Mouse (Mus musculus) embryonic facial prominence, embryonic 14.5 days (tissue): ENCODE measurements around the gene Gm10198. TPM values are rescaled to one million over a fixed set of nuclear protein-coding genes. Genes with fewer than 3 reads are reported as not detected.

Source experiments
- ATAC-seq: fragments of 200-750 bp; cut with Nextera tagmentation; 2 replicates; pipeline ENCODE4 v1.8.0; 2017; ENCODE audit warnings: low read depth, moderate number of reproducible peaks, moderate TSS enrichment
- DNase-seq: peaks from one replicate; pipeline ENCODE4 v3.0.0-alpha.2; 2015; ENCODE audit warnings: low spot score
- H3K27ac ChIP-seq: fragments of 300-500 bp; sonication (generic); replicated peaks from 2 replicates; pipeline ENCODE4 v1.5.1; 2014; ENCODE audit warnings: low read depth, mild to moderate bottlenecking, low read length, moderate library complexity
- H3K27me3 ChIP-seq: fragments of 300-500 bp; sonication (generic); replicated peaks from 2 replicates; pipeline ENCODE4 v1.6.1; 2014; ENCODE audit warnings: low read length; ENCODE audit not compliant: control insufficient read depth, insufficient read depth
- H3K36me3 ChIP-seq: fragments of 300-500 bp; sonication (generic); 2 replicates; pipeline ENCODE4 v1.6.1; 2014; ENCODE audit warnings: low read length, mixed read lengths; ENCODE audit not compliant: control insufficient read depth, insufficient read depth
- H3K4me1 ChIP-seq: fragments of 300-500 bp; sonication (generic); 2 replicates; pipeline ENCODE4 v1.6.1; 2014; ENCODE audit warnings: antibody characterized with exemption, low read length; ENCODE audit not compliant: control insufficient read depth, insufficient read depth
- H3K4me2 ChIP-seq: fragments of 300-500 bp; sonication (generic); 2 replicates; pipeline ENCODE4 v1.6.1; 2014; ENCODE audit warnings: low read depth, mild to moderate bottlenecking, low read length, moderate library complexity, mixed read lengths
- H3K4me3 ChIP-seq: fragments of 300-500 bp; sonication (generic); 2 replicates; pipeline ENCODE4 v1.5.1; 2014; ENCODE audit warnings: low read depth, mild to moderate bottlenecking, low read length
- H3K9ac ChIP-seq: fragments of 300-500 bp; sonication (generic); 2 replicates; pipeline ENCODE4 v1.6.1; 2014; ENCODE audit warnings: low read depth, mild to moderate bottlenecking, low read length, moderate library complexity, mixed read lengths
- H3K9me3 ChIP-seq: fragments of 300-500 bp; sonication (generic); 2 replicates; pipeline ENCODE4 v1.6.1; 2016; ENCODE audit warnings: low read length; ENCODE audit not compliant: control insufficient read depth
- WGBS: fragments of 180-500 bp; shearing (Covaris S2); extraction: QIAGEN DNeasy Blood & Tissue Kit; methylation state at CpG from one replicate; pipeline ENCODE4 v1.1.7; 2014; 5-methylcytosine and 5-hydroxymethylcytosine counted together
- polyA plus RNA-seq: library from polyadenylated mRNA; unstranded; fragments of >200 nt; fragmentation: Nextera tagmentation; extraction: Ambion mirVana; gene quantifications from 2 replicates; pipeline ENCODE4 v1.2.1, GENCODE M21; 2014

The Gm10198 gene
- polyA plus RNA-seq, 1 experiment from 2014 or later = not detected

DNA sequence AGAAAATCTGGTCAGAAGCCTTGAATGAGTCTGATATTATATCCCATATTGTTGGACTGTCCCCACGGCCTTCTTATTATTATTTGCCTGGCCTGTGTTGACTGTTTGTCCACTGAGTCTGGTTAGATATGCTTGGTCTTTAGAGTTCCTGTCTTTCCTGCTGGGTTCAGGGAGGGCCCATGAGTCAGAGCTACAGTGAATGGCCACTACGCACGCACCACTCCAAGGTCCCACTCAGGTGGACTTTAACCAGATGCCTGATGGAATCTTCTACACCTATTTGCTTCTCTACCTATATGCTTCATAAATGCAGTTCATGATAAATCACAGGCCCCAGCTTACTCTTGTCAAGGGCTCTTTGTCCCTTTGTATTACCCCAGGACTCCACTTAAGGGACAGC, 29.8 kb downstream of the Gm10198 start:
- H3K4me3 ChIP-seq = no peak overlapping the region
- no peak for ATAC-seq
- no peak for DNase-seq
- H3K4me1 ChIP-seq = no peaks in the 10 kb centered on the region
- no peak overlapping the region for H3K27ac ChIP-seq
- H3K9me3 ChIP-seq = no peaks in the 10 kb centered on the region
- H3K4me2 ChIP-seq = no peak overlapping the region
- no peak overlapping the region for H3K9ac ChIP-seq
- no peaks in the 10 kb centered on the region for H3K36me3 ChIP-seq
- no peaks in the 10 kb centered on the region for H3K27me3 ChIP-seq
- WGBS = 94% methylated on average over 3 of the region's 3 CpGs

DNA sequence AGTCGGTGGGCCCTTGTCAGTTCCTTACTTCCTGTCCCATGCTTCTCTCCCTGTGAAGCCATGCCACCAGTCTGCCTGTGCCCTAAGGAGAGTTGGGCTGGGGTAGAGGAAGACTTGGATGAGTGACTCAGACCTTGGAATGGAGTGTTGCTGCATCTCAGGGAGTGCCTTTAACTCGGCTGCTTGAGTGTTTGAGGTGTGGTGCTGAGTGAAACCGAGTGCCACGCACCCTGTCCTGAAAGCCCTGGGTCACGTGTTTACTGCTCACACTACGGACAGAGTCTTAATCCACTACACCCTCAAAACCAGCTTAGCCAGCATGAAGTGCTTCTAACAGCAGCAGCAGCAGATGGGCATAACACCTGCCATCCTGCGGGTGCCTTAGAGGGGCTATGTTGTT, 30.5 kb downstream of the Gm10198 start:
- Histone ChIP-seq H3K9me3 (no peaks in the 10 kb centered on the region), H3K4me2 (no peak overlapping the region), H3K36me3 (no peaks in the 10 kb centered on the region), H3K27me3 (no peaks in the 10 kb centered on the region), H3K4me3 (no peak overlapping the region), H3K27ac (no peak overlapping the region), H3K9ac (no peak overlapping the region), H3K4me1 (no peaks in the 10 kb centered on the region)
- ATAC-seq (no peak), DNase-seq (no peak)
- WGBS = 80% methylated on average over 7 of the region's 7 CpGs

DNA sequence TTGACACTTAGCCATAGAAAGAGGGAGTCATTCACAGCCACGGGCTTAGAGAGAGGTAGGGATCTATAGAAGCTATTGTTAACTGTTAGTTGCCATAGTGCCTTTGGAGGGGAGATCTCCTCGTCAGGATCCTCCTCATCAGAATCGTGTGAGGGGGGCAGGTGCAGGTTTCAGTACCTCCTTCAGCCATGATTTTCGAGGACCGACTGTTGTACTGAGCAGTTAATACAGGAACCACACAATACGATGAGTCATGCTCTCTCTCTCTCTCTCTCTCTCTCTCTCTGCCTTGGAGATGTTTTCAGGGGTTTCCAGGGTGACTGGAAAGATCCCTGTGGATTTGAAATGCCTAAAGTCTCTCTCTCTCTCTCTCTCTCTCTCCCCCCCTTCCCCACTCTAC, 31.5 kb downstream of the Gm10198 start:
- Histone ChIP-seq H3K36me3 (no peaks in the 10 kb centered on the region), H3K27ac (no peak overlapping the region), H3K4me1 (no peaks in the 10 kb centered on the region), H3K4me3 (no peak overlapping the region), H3K9me3 (no peaks in the 10 kb centered on the region), H3K9ac (no peak overlapping the region), H3K4me2 (no peak overlapping the region), H3K27me3 (no peaks in the 10 kb centered on the region)
- DNase-seq (no peak), ATAC-seq (no peak)
- 66% methylated on average over 6 of the region's 6 CpGs for WGBS

DNA sequence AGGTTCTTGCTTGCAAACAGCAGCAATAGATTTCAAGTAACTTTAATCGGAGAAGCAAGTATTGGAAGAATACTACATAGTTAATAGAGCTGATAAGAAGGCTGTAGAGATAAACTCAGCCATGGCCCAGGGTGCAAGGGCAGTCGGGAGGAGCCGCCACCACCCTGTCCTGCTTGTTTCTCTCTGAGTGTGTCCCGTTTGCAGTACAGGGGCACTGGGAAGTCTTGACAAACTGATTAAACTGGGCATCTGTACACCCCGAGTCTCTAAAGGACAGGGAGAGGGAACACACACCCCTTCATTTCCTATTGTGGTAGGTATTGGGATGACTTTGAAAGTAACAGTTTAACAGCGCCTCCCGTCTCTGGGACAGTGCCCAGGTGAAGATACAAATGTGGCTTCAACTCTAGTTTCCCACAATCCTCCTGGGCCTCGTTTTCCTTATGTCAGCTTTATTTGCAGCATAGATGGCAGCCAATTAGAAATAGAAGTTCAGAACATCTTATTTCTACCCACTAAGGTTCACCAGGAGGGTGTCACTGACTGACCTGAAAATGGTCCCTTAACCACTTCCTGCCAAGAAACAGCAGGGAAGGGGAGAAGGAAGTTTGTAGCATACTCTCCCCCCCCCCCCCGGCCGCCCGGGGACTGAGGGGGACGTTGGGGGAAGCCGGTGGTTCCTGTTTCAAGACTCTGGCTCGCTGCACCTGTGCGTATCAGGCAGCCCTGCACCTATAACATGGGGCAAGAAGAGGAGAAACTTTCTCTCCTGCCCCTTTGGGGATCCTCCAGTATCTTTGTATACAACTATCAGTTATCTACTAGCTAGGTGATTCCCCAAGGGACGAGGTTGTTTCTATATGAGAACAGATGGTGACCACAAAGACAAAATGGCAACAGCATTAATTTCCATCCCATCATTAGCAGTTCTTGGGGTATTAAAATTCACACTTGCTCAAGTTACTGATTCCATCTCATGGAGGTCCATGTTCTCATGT, 41.9 kb downstream of the Gm10198 start:
- 87% methylated on average over 10 of the region's 16 CpGs for WGBS
- Histone ChIP-seq H3K9ac (no peak overlapping the region), H3K4me1 (no peaks in the 10 kb centered on the region), H3K27me3 (no peaks in the 10 kb centered on the region), H3K36me3 (no peaks in the 10 kb centered on the region), H3K9me3 (0 out of 2 replicates have a peak, but pooled peaks cover 4% of the 10 kb centered on the region), H3K4me2 (no peak overlapping the region), H3K27ac (no peak overlapping the region), H3K4me3 (no peak overlapping the region)
- ATAC-seq (no peak), DNase-seq (no peak)

DNA sequence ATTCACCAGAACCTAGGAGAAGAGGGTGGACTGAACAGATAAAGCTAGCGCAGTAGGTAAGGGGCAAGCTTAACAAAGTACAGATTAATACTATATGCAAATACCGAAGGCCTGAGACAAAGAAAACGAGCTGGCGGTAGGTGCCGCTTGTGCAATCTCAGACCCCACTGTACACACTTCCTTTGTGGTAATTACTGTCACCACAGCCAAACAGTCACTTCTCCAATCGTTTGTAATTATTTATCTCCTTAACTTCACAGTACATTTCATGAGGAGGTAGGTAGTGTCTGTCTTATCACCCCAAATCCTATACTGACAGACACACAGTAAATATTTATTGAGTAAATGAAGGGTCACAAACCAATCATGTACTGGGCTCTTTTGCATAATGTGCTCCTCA, 47.7 kb downstream of the Gm10198 start:
- 88% methylated on average over 6 of the region's 6 CpGs for WGBS

More for the DNA sequence above, 47.7 kb downstream of the Gm10198 start:
- H3K4me2 ChIP-seq = no peak overlapping the region
- ATAC-seq = no peak
- H3K27me3 ChIP-seq = no peaks in the 10 kb centered on the region
- no peak overlapping the region for H3K4me3 ChIP-seq
- DNase-seq = no peak
- H3K27ac ChIP-seq = no peak overlapping the region
- no peaks in the 10 kb centered on the region for H3K36me3 ChIP-seq
- no peaks in the 10 kb centered on the region for H3K4me1 ChIP-seq
- H3K9ac ChIP-seq = no peak overlapping the region
- H3K9me3 ChIP-seq = 0 out of 2 replicates have a peak, but pooled peaks cover 4% of the 10 kb centered on the region

Other genes with a start within 250 kb of the Gm10198 start
- gene Gpbp1, start 102.7 kb upstream of the Gm10198 start, polyA plus RNA-seq = 90.0 and 94.1 TPM in 2 replicates
- gene Gm49496, start 42.8 kb upstream of the Gm10198 start, polyA plus RNA-seq = not detected in 2 replicates
- 28.4 and 28.7 TPM in 2 replicates for gene Mier3, start 88.2 kb downstream of the Gm10198 start, polyA plus RNA-seq
- gene Map3k1, start 216.2 kb downstream of the Gm10198 start, polyA plus RNA-seq = 17.7 TPM in 2 replicates